Mouse (Mus musculus) neural tube, embryonic 14.5 days (tissue): ENCODE results near the gene Pafah1b2. TPM values are rescaled to one million over a fixed set of nuclear protein-coding genes. Genes with fewer than 3 reads are reported as not detected.

Experiments
- ATAC-seq: fragments of 200-750 bp; cut with Nextera tagmentation; 2 replicates; pipeline ENCODE4 v1.8.0; 2017; ENCODE audit warnings: low read depth, mild to moderate bottlenecking, moderate TSS enrichment, moderate library complexity
- H3K27ac ChIP-seq: fragments of 300-500 bp; sonication (generic); 2 replicates; pipeline ENCODE4 v1.5.1; 2014; ENCODE audit warnings: low read depth, mild to moderate bottlenecking, control low read depth, low read length, moderate library complexity, mixed read lengths
- H3K27me3 ChIP-seq: fragments of 300-500 bp; sonication (generic); 2 replicates; pipeline ENCODE4 v1.6.1; 2014; ENCODE audit warnings: low read length; ENCODE audit not compliant: control insufficient read depth, insufficient read depth
- H3K36me3 ChIP-seq: fragments of 300-500 bp; sonication (generic); 2 replicates; pipeline ENCODE4 v1.6.1; 2014; ENCODE audit warnings: low read length, mixed read lengths; ENCODE audit not compliant: control insufficient read depth, insufficient read depth
- H3K4me1 ChIP-seq: fragments of 300-500 bp; sonication (generic); 2 replicates; pipeline ENCODE4 v1.6.1; 2014; ENCODE audit warnings: low read length; ENCODE audit not compliant: control insufficient read depth, insufficient read depth
- H3K4me2 ChIP-seq: fragments of 300-500 bp; sonication (generic); 2 replicates; pipeline ENCODE4 v1.6.1; 2014; ENCODE audit warnings: mild to moderate bottlenecking, low read depth, low read length, control low read depth
- H3K4me3 ChIP-seq: fragments of 300-500 bp; sonication (generic); 2 replicates; pipeline ENCODE4 v1.5.1; 2014; ENCODE audit warnings: low read depth, low read length, control low read depth, mixed read lengths
- H3K9ac ChIP-seq: fragments of 300-500 bp; sonication (generic); replicated peaks from 2 replicates; pipeline ENCODE4 v1.6.1; 2014; ENCODE audit warnings: low read depth, mild to moderate bottlenecking, control low read depth, low read length, mixed read lengths
- H3K9me3 ChIP-seq: fragments of 300-500 bp; sonication (generic); 2 replicates; pipeline ENCODE4 v1.6.1; 2016; ENCODE audit warnings: low read length; ENCODE audit not compliant: control insufficient read depth
- WGBS: fragments of 180-500 bp; shearing (Covaris S2); extraction: QIAGEN DNeasy Blood & Tissue Kit; methylation state at CpG from one replicate; pipeline ENCODE4 v1.1.7; 2014; 5-methylcytosine and 5-hydroxymethylcytosine counted together
- polyA plus RNA-seq: library from polyadenylated mRNA; unstranded; fragments of >200 nt; fragmentation: Nextera tagmentation; extraction: Ambion mirVana; gene quantifications from 2 replicates; pipeline ENCODE4 v1.2.1, GENCODE M21; 2014

Gene Pafah1b2
- 307 and 318 TPM in 2 replicates for polyA plus RNA-seq

DNA sequence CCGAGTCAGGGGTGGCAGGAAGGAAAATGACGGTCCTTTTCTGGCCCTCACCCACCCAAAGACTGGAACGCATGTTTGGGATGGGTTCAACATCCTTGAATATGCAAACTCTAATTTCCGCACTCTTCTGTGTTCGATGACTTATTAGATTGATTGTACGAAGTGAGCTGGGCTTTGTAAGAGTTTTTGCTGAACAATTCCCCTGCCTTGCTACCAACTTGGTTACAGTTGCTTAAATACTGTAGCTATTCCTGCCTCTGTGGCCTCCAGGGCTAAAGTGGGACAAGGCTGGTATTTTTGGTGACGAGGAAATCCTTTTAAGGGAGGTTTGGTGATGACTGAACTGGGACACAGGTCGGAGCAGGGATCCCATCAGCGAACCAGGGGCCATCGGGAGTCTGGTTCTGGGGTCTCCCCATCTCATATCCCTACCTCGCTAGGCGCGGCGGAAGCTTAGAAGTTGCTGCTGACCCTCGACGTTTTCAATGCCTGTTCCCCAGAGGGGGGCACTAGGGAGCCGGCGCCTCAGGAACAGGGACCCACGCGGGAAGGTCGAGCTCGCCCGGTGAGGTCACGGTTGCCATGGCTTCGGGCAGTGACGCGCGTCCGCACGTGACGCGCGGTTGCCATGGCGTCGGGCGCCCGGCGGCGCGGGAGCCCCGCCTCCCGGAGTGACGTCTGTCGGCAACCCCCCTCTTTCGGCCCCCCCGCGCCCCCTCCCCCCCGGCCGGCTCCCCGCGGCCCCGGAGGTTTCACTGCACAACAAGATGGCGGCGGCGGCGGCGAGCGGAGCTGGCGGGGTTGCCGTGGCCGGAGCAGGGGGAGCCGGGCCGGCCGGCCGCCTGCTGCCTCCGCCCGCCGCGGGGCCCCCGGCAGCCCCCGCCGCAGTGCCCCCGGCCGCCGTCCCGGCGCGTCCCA is at the start of gene Pafah1b2, which contains the start of gene Sik3:
TSS of gene Pafah1b2 (minus strand) at position 600 of the 918 bp plus-strand sequence.
TSS of gene Sik3 (plus strand) at position 730 of the 918 bp plus-strand sequence.
- H3K9ac ChIP-seq = peak within 1 kb of the TSS; percentile 99
- WGBS = 3% methylated on average over 36 of the region's 78 CpGs
- H3K4me1 ChIP-seq = peaks cover 28% of the 10 kb centered on the region
- H3K27me3 ChIP-seq = no peaks in the 10 kb centered on the region
- peak; percentile 83 for ATAC-seq
- H3K36me3 ChIP-seq = no peaks in the 10 kb centered on the region
- H3K27ac ChIP-seq = peak within 1 kb of the TSS; percentile 88
- H3K9me3 ChIP-seq = no peaks in the 10 kb centered on the region
- peak within 1 kb of the TSS; percentile 99 for H3K4me3 ChIP-seq
- H3K4me2 ChIP-seq = peak within 1 kb of the TSS; percentile 52

GRCm38 (mm10) chr9:46061696-46062425 is 49.4 kb upstream of the Pafah1b2 start:
- no peaks in the 10 kb centered on the region for H3K4me1 ChIP-seq
- no peak overlapping the region for H3K9ac ChIP-seq
- H3K4me3 ChIP-seq = no peak overlapping the region
- H3K9me3 ChIP-seq = no peaks in the 10 kb centered on the region
- 77% methylated on average over 9 of the region's 9 CpGs for WGBS
- no peak overlapping the region for H3K4me2 ChIP-seq
- no peak for ATAC-seq
- no peak overlapping the region for H3K27ac ChIP-seq
- no peaks in the 10 kb centered on the region for H3K27me3 ChIP-seq
- no peaks in the 10 kb centered on the region for H3K36me3 ChIP-seq

DNA sequence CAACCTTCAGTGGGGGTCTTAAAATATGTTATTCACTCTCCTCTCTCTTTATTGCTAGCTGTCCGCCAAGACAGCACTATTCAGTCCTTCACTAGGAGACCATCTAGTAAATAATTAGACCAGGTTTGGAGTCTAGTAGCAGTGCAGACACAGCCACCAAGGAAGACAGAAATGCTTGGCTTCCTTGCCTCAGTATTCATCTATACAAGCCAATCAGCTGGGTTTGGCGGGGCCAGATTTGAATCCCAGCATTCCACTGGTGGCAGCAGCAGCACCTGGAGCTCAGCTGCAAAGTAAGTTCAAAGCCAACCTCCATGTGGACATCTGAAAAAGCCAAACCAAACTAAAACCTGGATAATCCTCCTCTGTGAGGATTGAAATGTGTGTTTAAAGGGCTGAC is 47.8 kb upstream of the Pafah1b2 start:
- no peak overlapping the region for H3K4me2 ChIP-seq
- ATAC-seq = no peak
- no peaks in the 10 kb centered on the region for H3K9me3 ChIP-seq
- H3K9ac ChIP-seq = no peak overlapping the region
- H3K4me3 ChIP-seq = no peak overlapping the region
- no peaks in the 10 kb centered on the region for H3K36me3 ChIP-seq
- H3K27me3 ChIP-seq = no peaks in the 10 kb centered on the region
- WGBS = 76% methylated on average over 2 of the region's 2 CpGs
- no peak overlapping the region for H3K27ac ChIP-seq
- no peaks in the 10 kb centered on the region for H3K4me1 ChIP-seq

- H3K36me3 ChIP-seq = no peaks in the 10 kb centered on the region
- no peaks in the 10 kb centered on the region for H3K9me3 ChIP-seq
- no peaks in the 10 kb centered on the region for H3K4me1 ChIP-seq
- H3K27ac ChIP-seq = no peak overlapping the region
- no peak overlapping the region for H3K9ac ChIP-seq
- no peaks in the 10 kb centered on the region for H3K27me3 ChIP-seq
- H3K4me3 ChIP-seq = no peak overlapping the region
- H3K4me2 ChIP-seq = no peak overlapping the region
- WGBS = 88% methylated on average over 3 of the region's 3 CpGs
- ATAC-seq = no peak
Observed at GRCm38 (mm10) chr9:46058065-46058464, 45.6 kb upstream of the Pafah1b2 start.

GRCm38 (mm10) chr9:46053014-46053666 is 40.6 kb upstream of the Pafah1b2 start:
- 69% methylated on average over 9 of the region's 9 CpGs for WGBS
- H3K9me3 ChIP-seq = no peaks in the 10 kb centered on the region
- H3K36me3 ChIP-seq = no peaks in the 10 kb centered on the region
- no peaks in the 10 kb centered on the region for H3K27me3 ChIP-seq
- no peak overlapping the region for H3K9ac ChIP-seq
- no peak overlapping the region for H3K27ac ChIP-seq
- no peaks in the 10 kb centered on the region for H3K4me1 ChIP-seq
- no peak overlapping the region for H3K4me3 ChIP-seq
- no peak for ATAC-seq
- H3K4me2 ChIP-seq = no peak overlapping the region

DNA sequence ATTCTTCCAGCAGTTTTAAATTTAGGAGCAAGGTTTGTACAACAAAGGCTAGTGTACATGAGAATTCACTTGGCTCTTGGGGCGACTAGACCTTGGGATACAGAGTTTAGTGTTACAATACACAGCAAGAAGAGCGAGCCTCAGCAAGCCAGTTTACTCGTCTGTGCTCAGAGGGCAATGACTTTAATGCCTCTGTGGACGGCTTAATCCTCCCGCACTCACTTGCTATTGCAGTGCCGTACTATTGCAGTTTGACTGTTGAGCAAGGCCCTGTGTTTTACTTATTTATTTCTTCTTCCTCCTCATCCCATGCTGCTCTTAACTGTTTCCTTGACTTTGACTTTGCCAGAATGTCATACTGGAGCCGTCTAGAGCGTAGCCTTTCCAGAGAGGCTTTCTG is 37.7 kb upstream of the Pafah1b2 start:
- H3K9ac ChIP-seq = no peak overlapping the region
- H3K4me2 ChIP-seq = no peak overlapping the region
- H3K4me3 ChIP-seq = no peak overlapping the region
- no peaks in the 10 kb centered on the region for H3K36me3 ChIP-seq
- WGBS = 78% methylated on average over 8 of the region's 8 CpGs
- H3K27me3 ChIP-seq = no peaks in the 10 kb centered on the region
- H3K9me3 ChIP-seq = no peaks in the 10 kb centered on the region
- H3K4me1 ChIP-seq = no peaks in the 10 kb centered on the region
- ATAC-seq = no peak
- H3K27ac ChIP-seq = no peak overlapping the region

- Histone ChIP-seq H3K27me3 (no peaks in the 10 kb centered on the region), H3K4me1 (no peaks in the 10 kb centered on the region), H3K27ac (no peak overlapping the region), H3K4me2 (no peak overlapping the region), H3K4me3 (no peak overlapping the region), H3K9me3 (no peaks in the 10 kb centered on the region), H3K9ac (no peak overlapping the region), H3K36me3 (no peaks in the 10 kb centered on the region)
- WGBS = 87% methylated on average over 7 of the region's 7 CpGs
- ATAC-seq = no peak
Observed at GRCm38 (mm10) chr9:46049525-46049924, 37.0 kb upstream of the Pafah1b2 start.

- Histone ChIP-seq H3K9ac (no peak overlapping the region), H3K27me3 (no peaks in the 10 kb centered on the region), H3K4me3 (no peak overlapping the region), H3K4me1 (no peaks in the 10 kb centered on the region), H3K27ac (no peak overlapping the region), H3K4me2 (no peak overlapping the region), H3K9me3 (no peaks in the 10 kb centered on the region), H3K36me3 (no peaks in the 10 kb centered on the region)
- no peak for ATAC-seq
- WGBS = 50% methylated on average over 11 of the region's 11 CpGs
Observed at GRCm38 (mm10) chr9:46046724-46047517, 34.4 kb upstream of the Pafah1b2 start.
